Mouse (Mus musculus): ENCODE data around the gene Sars. TPM values are rescaled to one million over a fixed set of nuclear protein-coding genes. Genes with fewer than 3 reads are reported as not detected.

Gene Sars
- polyA plus RNA-seq, 1 experiment = 272 TPM

DNA sequence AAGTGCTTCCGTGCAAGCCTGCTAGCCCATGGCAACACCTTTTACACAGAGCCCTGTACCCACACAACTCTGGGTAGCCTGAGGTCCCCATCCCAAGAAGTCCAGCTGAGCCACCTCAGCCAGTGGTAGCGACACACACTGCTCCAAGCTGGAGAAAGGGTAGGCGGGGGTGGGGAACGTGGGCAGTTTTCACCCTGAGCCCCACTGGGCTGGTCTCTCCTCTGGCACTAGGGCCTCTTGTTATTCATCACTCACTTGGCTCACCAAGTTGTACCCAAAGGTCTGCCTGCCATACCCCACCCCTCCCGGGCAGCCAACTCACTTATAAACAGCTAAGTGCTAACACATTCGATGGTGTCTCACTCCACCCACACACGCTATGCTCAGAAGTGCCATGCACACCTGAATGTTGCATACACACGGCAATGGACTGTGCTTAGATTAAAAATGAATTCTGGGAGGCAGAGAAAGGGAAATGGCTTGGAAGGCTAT lies 36.4 kb downstream of the Sars start:
- peaks cover 74% of the 10 kb centered on the region for H3K27me3 ChIP-seq (ENCODE audit: control insufficient read depth, insufficient read depth, insufficient read length)
- no peaks in the 10 kb centered on the region for H3K79me2 ChIP-seq (ENCODE audit: control insufficient read depth, insufficient read depth)
- H3K79me3 ChIP-seq (ENCODE audit: low read depth) = no peaks in the 10 kb centered on the region
- H3K4me3 ChIP-seq (ENCODE audit: insufficient read depth, poor library complexity, severe bottlenecking) = no peak overlapping the region
- no peak overlapping the region for H3ac ChIP-seq (ENCODE audit: control insufficient read depth, insufficient read length, low read depth)
- TF ChIP-seq MYOG (IDR thresholded peaks at IDR 0.05; ENCODE audit: control insufficient read depth, extremely low read depth, insufficient read length) (no peak), MYOD1 (IDR thresholded peaks at IDR 0.05; ENCODE audit: control insufficient read depth, insufficient read length, low read depth) (no peak), USF1 (IDR thresholded peaks at IDR 0.05; ENCODE audit: low read depth) (no peak), CEBPB (IDR thresholded peaks at IDR 0.05; ENCODE audit: low read depth) (no peak), FOSL1 (IDR thresholded peaks at IDR 0.05; ENCODE audit: insufficient read depth, low read length, poor library complexity, severe bottlenecking) (no peak), CTCF (IDR thresholded peaks at IDR 0.05; ENCODE audit: control insufficient read depth, insufficient read depth, insufficient read length) (no peak), MAX (IDR thresholded peaks at IDR 0.05) (no peak)
- no peaks in the 10 kb centered on the region for H3K36me3 ChIP-seq (ENCODE audit: control insufficient read depth, insufficient read depth)

- no peak for TF ChIP-seq FOSL1 (IDR thresholded peaks at IDR 0.05; ENCODE audit: insufficient read depth, low read length, poor library complexity, severe bottlenecking)
- TF ChIP-seq USF1 (IDR thresholded peaks at IDR 0.05; ENCODE audit: low read depth) = no peak
- TF ChIP-seq CTCF (IDR thresholded peaks at IDR 0.05; ENCODE audit: control insufficient read depth, insufficient read depth, insufficient read length) = no peak
- no peak for TF ChIP-seq MYOD1 (IDR thresholded peaks at IDR 0.05; ENCODE audit: control insufficient read depth, insufficient read length, low read depth)
- no peak for TF ChIP-seq MAX (IDR thresholded peaks at IDR 0.05)
- TF ChIP-seq CEBPB (IDR thresholded peaks at IDR 0.05; ENCODE audit: low read depth) = no peak
- no peak for TF ChIP-seq MYOG (IDR thresholded peaks at IDR 0.05; ENCODE audit: control insufficient read depth, extremely low read depth, insufficient read length)
- H3K4me3 ChIP-seq (ENCODE audit: insufficient read depth, poor library complexity, severe bottlenecking) = no peak overlapping the region
- H3K27me3 ChIP-seq (ENCODE audit: control insufficient read depth, insufficient read depth, insufficient read length) = peaks cover 85% of the 10 kb centered on the region
- H3ac ChIP-seq (ENCODE audit: control insufficient read depth, insufficient read length, low read depth) = no peak overlapping the region
- no peaks in the 10 kb centered on the region for H3K79me3 ChIP-seq (ENCODE audit: low read depth)
- H3K36me3 ChIP-seq (ENCODE audit: control insufficient read depth, insufficient read depth) = no peaks in the 10 kb centered on the region
- H3K79me2 ChIP-seq (ENCODE audit: control insufficient read depth, insufficient read depth) = no peaks in the 10 kb centered on the region
These were observed 38.6 kb downstream of the Sars start for GRCm38 (mm10) chr3:108406306-108406885.

- TF ChIP-seq MYOD1 (IDR thresholded peaks at IDR 0.05; ENCODE audit: control insufficient read depth, insufficient read length, low read depth) (no peak), MYOG (IDR thresholded peaks at IDR 0.05; ENCODE audit: control insufficient read depth, extremely low read depth, insufficient read length) (no peak), FOSL1 (IDR thresholded peaks at IDR 0.05; ENCODE audit: insufficient read depth, low read length, poor library complexity, severe bottlenecking) (no peak), USF1 (IDR thresholded peaks at IDR 0.05; ENCODE audit: low read depth) (no peak), CTCF (IDR thresholded peaks at IDR 0.05; ENCODE audit: control insufficient read depth, insufficient read depth, insufficient read length) (no peak), MAX (IDR thresholded peaks at IDR 0.05) (no peak), CEBPB (IDR thresholded peaks at IDR 0.05; ENCODE audit: low read depth) (no peak)
These were observed 39.3 kb downstream of the Sars start for GRCm38 (mm10) chr3:108405536-108406305.

GRCm38 (mm10) chr3:108402528-108402920 lies 42.5 kb downstream of the Sars start:
- Histone ChIP-seq H3K36me3 (ENCODE audit: control insufficient read depth, insufficient read depth) (no peaks in the 10 kb centered on the region), H3K4me3 (ENCODE audit: insufficient read depth, poor library complexity, severe bottlenecking) (no peak overlapping the region), H3ac (ENCODE audit: control insufficient read depth, insufficient read length, low read depth) (no peak overlapping the region), H3K79me3 (ENCODE audit: low read depth) (no peaks in the 10 kb centered on the region), H3K79me2 (ENCODE audit: control insufficient read depth, insufficient read depth) (no peaks in the 10 kb centered on the region), H3K27me3 (ENCODE audit: control insufficient read depth, insufficient read depth, insufficient read length) (peaks cover 89% of the 10 kb centered on the region)
- TF ChIP-seq MAX (IDR thresholded peaks at IDR 0.05) = no peak
- no peak for TF ChIP-seq MYOD1 (IDR thresholded peaks at IDR 0.05; ENCODE audit: control insufficient read depth, insufficient read length, low read depth)
- no peak for TF ChIP-seq USF1 (IDR thresholded peaks at IDR 0.05; ENCODE audit: low read depth)
- TF ChIP-seq CEBPB (IDR thresholded peaks at IDR 0.05; ENCODE audit: low read depth) = no peak
- TF ChIP-seq FOSL1 (IDR thresholded peaks at IDR 0.05; ENCODE audit: insufficient read depth, low read length, poor library complexity, severe bottlenecking) = no peak
- TF ChIP-seq CTCF (IDR thresholded peaks at IDR 0.05; ENCODE audit: control insufficient read depth, insufficient read depth, insufficient read length) = no peak
- no peak for TF ChIP-seq MYOG (IDR thresholded peaks at IDR 0.05; ENCODE audit: control insufficient read depth, extremely low read depth, insufficient read length)

More at GRCm38 (mm10) chr3:108405536-108406305, 39.3 kb downstream of the Sars start:
- H3K27me3 ChIP-seq (ENCODE audit: control insufficient read depth, insufficient read depth, insufficient read length) = peaks cover 89% of the 10 kb centered on the region
- H3K36me3 ChIP-seq (ENCODE audit: control insufficient read depth, insufficient read depth) = no peaks in the 10 kb centered on the region
- H3K79me2 ChIP-seq (ENCODE audit: control insufficient read depth, insufficient read depth) = no peaks in the 10 kb centered on the region
- no peaks in the 10 kb centered on the region for H3K79me3 ChIP-seq (ENCODE audit: low read depth)
- no peak overlapping the region for H3ac ChIP-seq (ENCODE audit: control insufficient read depth, insufficient read length, low read depth)
- H3K4me3 ChIP-seq (ENCODE audit: insufficient read depth, poor library complexity, severe bottlenecking) = no peak overlapping the region

- Histone ChIP-seq H3ac (ENCODE audit: control insufficient read depth, insufficient read length, low read depth) (no peak overlapping the region), H3K79me3 (ENCODE audit: low read depth) (no peaks in the 10 kb centered on the region), H3K27me3 (ENCODE audit: control insufficient read depth, insufficient read depth, insufficient read length) (peaks cover 89% of the 10 kb centered on the region), H3K36me3 (ENCODE audit: control insufficient read depth, insufficient read depth) (no peaks in the 10 kb centered on the region), H3K4me3 (ENCODE audit: insufficient read depth, poor library complexity, severe bottlenecking) (no peak overlapping the region), H3K79me2 (ENCODE audit: control insufficient read depth, insufficient read depth) (no peaks in the 10 kb centered on the region)
- TF ChIP-seq CEBPB (IDR thresholded peaks at IDR 0.05; ENCODE audit: low read depth) = no peak
- TF ChIP-seq USF1 (IDR thresholded peaks at IDR 0.05; ENCODE audit: low read depth) = peak; percentile 65
- no peak for TF ChIP-seq FOSL1 (IDR thresholded peaks at IDR 0.05; ENCODE audit: insufficient read depth, low read length, poor library complexity, severe bottlenecking)
- peak; percentile 92 for TF ChIP-seq MAX (IDR thresholded peaks at IDR 0.05)
- TF ChIP-seq MYOD1 (IDR thresholded peaks at IDR 0.05; ENCODE audit: control insufficient read depth, insufficient read length, low read depth) = no peak
- TF ChIP-seq MYOG (IDR thresholded peaks at IDR 0.05; ENCODE audit: control insufficient read depth, extremely low read depth, insufficient read length) = no peak
- TF ChIP-seq CTCF (IDR thresholded peaks at IDR 0.05; ENCODE audit: control insufficient read depth, insufficient read depth, insufficient read length) = peak; percentile 95
These were observed 43.1 kb downstream of the Sars start for GRCm38 (mm10) chr3:108401692-108402527.

Data from C2C12 (cell line).